Mouse (Mus musculus) lung, adult 2 months (tissue): ENCODE results near the gene Echs1. TPM values are rescaled to one million over a fixed set of nuclear protein-coding genes. Genes with fewer than 3 reads are reported as not detected.

Source experiments
- DNase-seq: peaks from one replicate; pipeline ENCODE4 v3.0.0; 2022
- H3K4me1 ChIP-seq: fragments of 200-500 bp; 2 replicates; pipeline ENCODE4 v1.6.1; 2011; ENCODE audit warnings: low read length; ENCODE audit not compliant: control insufficient read depth, insufficient read depth
- H3K4me3 ChIP-seq: fragments of 200-500 bp; replicated peaks from 2 replicates; pipeline ENCODE3; 2011; ENCODE audit warnings: low read depth, mild to moderate bottlenecking, control low read depth, low read length; ENCODE audit errors: extremely low read depth
- CTCF ChIP-seq: fragments of 200-500 bp; IDR thresholded peaks from 2 replicates; pipeline ENCODE4 v1.5.1; 2011; ENCODE audit warnings: mild to moderate bottlenecking, low read length, control low read depth; ENCODE audit not compliant: insufficient read depth
- POLR2A ChIP-seq: fragments of 200-500 bp; IDR thresholded peaks from 2 replicates; pipeline ENCODE4 v1.6.1; 2011; ENCODE audit warnings: low read depth, mild to moderate bottlenecking, control low read depth, low read length, borderline replicate concordance; ENCODE audit errors: extremely low read depth
- WGBS: fragments of 180-500 bp; shearing (Covaris S2); methylation state at CpG from one replicate; pipeline ENCODE4 v1.1.7; 2018; 5-methylcytosine and 5-hydroxymethylcytosine counted together
- polyA plus RNA-seq: library from polyadenylated mRNA; depleted of rRNA; stranded (reverse); fragments of >200 nt; gene quantifications from 2 replicates; pipeline ENCODE4 v1.2.3, GENCODE M21; 2012

The Echs1 gene
- polyA plus RNA-seq, 1 experiment = 62.4 TPM

- DNase-seq = no peak
- TF ChIP-seq POLR2A (no peak), CTCF (no peak)
- no peak overlapping the region for H3K4me3 ChIP-seq
- H3K4me1 ChIP-seq = peaks cover 4% of the 10 kb centered on the region
- WGBS = 29% methylated on average over 4 of the region's 4 CpGs
These were observed 6.5 kb upstream of the Echs1 start for GRCm38 (mm10) chr7:140122765-140123164.

DNA sequence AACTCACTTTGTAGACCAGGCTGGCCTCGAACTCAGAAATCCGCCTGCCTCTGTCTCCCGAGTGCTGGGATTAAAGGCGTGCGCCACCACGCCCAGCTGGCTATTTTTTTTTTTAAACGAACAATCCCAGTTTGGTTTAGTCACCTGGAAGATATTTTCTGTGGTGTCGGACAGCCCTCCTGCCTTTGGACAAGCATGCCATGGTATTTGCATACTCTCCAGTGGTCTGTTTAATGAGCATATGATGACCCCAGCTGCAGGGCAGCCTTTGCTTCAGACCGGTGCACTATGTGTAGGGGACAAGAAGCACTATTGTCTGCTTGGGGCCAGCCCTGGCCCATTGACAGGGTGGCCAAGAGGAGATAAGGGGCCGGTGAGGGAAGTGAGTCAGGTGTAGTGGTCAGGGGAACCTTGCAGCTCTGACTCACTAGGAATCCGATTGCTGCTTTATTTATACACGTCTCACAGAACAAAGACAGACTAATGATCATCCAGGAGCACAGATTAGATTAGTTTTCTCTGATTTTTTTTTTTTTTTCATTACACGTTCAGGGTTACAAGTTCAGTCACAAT, 5.1 kb upstream of the Echs1 start:
- no peak for DNase-seq
- H3K4me3 ChIP-seq = no peak overlapping the region
- no peaks in the 10 kb centered on the region; the same call in 1 of the 2 replicates for H3K4me1 ChIP-seq
- TF ChIP-seq POLR2A (no peak), CTCF (no peak)
- 65% methylated on average over 13 of the region's 13 CpGs for WGBS

DNA sequence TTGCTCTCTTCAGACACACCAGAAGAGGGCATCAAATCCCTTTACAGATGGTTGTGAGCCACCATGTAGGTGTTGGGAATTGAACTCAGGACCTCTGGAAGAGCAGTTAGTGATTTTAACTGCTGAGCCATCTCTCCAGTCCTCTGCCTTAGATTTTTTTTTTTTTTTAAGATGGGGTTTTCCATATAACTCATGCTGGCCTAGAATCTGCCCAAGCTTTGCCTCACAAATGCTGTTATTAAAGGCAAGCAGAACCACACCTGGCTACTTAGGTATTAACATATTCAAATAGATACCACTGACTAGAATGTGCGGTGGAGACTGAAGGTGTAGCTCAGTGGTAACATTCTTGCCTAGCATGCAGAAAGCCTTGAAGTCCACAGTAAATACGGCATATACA, 4.2 kb upstream of the Echs1 start:
- no peak for DNase-seq
- Histone ChIP-seq H3K4me1 (no peaks in the 10 kb centered on the region), H3K4me3 (no peak overlapping the region)
- TF ChIP-seq POLR2A = no peak
- no peak for TF ChIP-seq CTCF
- 86% methylated on average over 2 of the region's 2 CpGs for WGBS

DNA sequence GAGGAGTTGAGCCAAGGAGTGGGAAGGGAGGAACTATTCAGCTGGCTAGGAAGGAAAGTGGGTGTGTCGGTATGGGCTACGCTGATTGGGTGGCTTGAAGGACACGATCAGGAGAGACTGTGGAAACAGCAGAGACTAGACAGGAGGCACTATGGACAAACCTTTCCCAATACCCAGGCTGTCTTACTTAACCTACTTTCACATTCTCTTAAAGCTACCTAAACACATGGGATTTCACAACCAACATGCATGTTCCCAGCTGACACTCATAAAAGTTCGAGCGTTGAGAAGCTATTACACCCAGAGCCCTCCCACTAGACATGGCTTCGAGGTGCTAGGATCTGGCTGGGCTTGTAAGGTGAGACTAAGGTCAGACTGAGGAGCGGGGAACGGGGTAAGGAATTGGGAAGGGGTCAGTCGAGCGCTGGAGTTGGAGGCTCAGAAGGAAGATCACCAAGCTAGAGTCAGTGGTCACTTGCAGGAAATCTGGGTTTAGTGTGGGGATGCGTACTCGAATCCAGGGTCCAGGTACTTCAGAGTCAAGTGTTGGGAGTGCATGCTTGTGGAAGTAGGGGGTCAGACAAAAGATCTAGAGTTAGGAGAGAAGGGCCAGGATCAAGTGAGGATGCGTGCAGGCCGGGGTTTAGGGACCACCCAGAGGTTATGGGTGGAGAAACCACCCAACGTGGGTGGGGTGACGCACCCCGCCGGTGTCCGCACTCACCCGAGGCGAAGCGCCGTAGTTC, 520 bp downstream of the Echs1 start, which contains the start of gene Paox:
Paox (plus strand) TSS at position 217 of the 746 bp plus-strand sequence.
- H3K4me1 ChIP-seq = no peaks in the 10 kb centered on the region
- TF ChIP-seq CTCF = no peak
- no peak for TF ChIP-seq POLR2A
- peak within 1 kb of the TSS; percentile 85 for H3K4me3 ChIP-seq
- WGBS = 2% methylated on average over 23 of the region's 23 CpGs
- DNase-seq = peak; percentile 51

GRCm38 (mm10) chr7:140111943-140112342, 4.3 kb downstream of the Echs1 start:
- no peak for TF ChIP-seq CTCF
- TF ChIP-seq POLR2A = no peak
- 55% methylated on average over 3 of the region's 3 CpGs for WGBS

DNA sequence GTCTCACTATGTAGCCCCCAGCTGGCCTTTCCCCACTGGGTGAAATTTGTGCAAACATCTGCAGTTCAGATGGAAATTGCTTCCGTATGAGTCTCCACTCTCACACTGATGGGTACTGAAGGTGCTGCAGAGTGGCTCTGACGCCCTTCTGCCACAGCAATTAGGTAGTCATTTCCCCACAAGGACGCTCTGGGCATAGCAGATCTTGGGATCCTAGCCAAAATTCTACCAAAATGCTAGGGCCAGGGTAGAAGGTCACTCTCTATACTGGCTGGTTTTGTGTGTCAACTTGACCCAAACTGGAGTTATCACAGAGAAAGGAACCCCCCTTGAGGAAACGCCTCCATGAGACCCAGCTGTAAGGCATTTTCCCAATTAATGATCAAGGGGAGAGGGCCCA, 12.3 kb downstream of the Echs1 start:
- no peak overlapping the region for H3K4me3 ChIP-seq
- no peak for TF ChIP-seq CTCF
- no peak for TF ChIP-seq POLR2A
- no peaks in the 10 kb centered on the region for H3K4me1 ChIP-seq
- WGBS = 73% methylated on average over 4 of the region's 4 CpGs
- DNase-seq = no peak

More at GRCm38 (mm10) chr7:140111943-140112342, 4.3 kb downstream of the Echs1 start:
- DNase-seq = no peak
- Histone ChIP-seq H3K4me1 (no peaks in the 10 kb centered on the region), H3K4me3 (no peak overlapping the region)

- Histone ChIP-seq H3K4me3 (peak within 1 kb of the TSS; percentile 59), H3K4me1 (no peaks in the 10 kb centered on the region)
- under 1% methylated on average over 30 of the region's 30 CpGs for WGBS
- DNase-seq = peak; percentile 81
- TF ChIP-seq POLR2A (peak; percentile 56; the same call in 1 of the 2 replicates), CTCF (no peak)
These were observed 14.0 kb downstream of the Echs1 start, which contains the start of gene Fuom for GRCm38 (mm10) chr7:140101993-140102860. TSS of gene Fuom (minus strand) at chr7:140102441.

DNA sequence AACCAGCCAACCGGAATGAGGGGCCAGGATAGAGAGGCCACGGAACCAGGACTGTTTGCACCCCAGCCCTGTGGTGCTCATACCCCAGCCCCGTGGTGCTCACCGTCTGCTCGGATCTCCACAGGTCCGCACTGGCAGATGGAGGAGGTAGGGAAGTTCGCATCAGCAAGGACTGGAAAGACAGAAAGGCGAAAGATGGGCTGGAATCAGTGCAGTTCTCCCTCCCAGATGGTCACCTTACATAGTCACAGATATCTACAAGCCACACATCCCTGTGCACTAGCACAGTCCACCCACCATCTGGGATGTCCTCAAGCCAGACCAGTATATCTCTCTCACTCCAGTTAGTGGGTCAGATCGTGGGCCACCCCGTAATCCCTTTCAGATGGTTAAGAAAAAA, 14.8 kb downstream of the Echs1 start:
- no peak for TF ChIP-seq POLR2A
- no peak for TF ChIP-seq CTCF
- no peaks in the 10 kb centered on the region for H3K4me1 ChIP-seq
- H3K4me3 ChIP-seq = peak overlapping the region; percentile 3
- DNase-seq = no peak
- WGBS = 83% methylated on average over 10 of the region's 10 CpGs

DNA sequence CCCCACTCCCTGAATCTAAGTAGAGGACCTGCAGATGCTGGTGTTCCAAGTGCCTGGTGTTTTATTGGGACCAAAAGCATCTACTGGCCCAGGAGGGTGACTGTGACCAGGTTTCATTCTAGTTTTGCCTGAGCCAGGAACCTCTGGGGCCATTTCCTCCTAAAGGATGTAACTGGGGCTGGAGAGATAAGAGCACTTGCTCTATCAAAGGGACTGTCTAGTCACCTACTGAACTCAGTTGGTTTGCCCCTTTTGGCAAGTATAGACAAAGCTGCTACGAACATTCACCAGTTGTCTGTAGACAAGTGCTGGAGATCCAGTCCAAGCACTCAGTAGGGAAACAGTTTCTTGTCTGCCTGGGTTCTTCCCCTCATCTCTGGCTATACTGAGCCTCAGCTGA, 17.8 kb downstream of the Echs1 start:
- no peak overlapping the region for H3K4me3 ChIP-seq
- no peaks in the 10 kb centered on the region for H3K4me1 ChIP-seq
- no peak for TF ChIP-seq CTCF
- no peak for TF ChIP-seq POLR2A
- 86% methylated on average over 1 of the region's 1 CpGs for WGBS
- DNase-seq = no peak

DNA sequence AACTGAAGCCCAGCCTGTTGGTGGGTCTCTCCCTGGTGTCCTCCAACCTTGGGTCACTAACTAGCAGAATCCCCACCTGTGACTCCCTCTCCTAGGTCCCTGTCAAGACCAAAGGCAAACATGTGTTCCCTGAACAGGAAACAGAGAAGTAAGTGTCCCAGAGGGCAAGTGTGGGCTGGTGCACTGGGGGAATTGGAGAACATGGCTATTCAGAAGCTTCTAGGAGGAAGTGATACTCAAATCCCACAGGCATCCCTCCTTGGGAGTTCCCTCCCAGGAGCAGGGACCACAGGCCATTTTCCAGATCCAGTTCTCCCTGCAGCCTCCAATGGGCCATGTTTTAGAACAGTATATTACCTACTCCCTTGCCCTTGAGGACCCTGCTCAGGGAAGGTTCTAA, 20.2 kb downstream of the Echs1 start:
- H3K4me1 ChIP-seq = no peaks in the 10 kb centered on the region
- no peak overlapping the region for H3K4me3 ChIP-seq
- TF ChIP-seq CTCF = no peak
- no peak for DNase-seq
